12 mouse cellular contexts compared by ENCODE assay signal in genomic region chrX:151018798-151019197, GRCm38 (mm10). TPM values are rescaled to one million over a fixed set of nuclear protein-coding genes. Genes with fewer than 3 reads are reported as not detected.
DNase-seq lines count a peak whose midpoint lies in the region; ATAC-seq and TF ChIP-seq lines count a peak whose summit lies in the region.
"Had no signal": no experiment of that assay in that cellular context is flagged by ENCODE, and none has a peak within 500 bp of the region (broad histone marks: within the 10 kb centered on the region; RNA-seq: fewer than 3 reads in every experiment).

No protein-coding gene starts in this region.

- no peak overlapping the region for H3K9ac ChIP-seq in liver, embryonic 11.5 days (ENCODE audit: low read depth, low read length)
- no peak overlapping the region for H3K9ac ChIP-seq in liver, postnatal 0 days (replicated peaks)
- peak overlapping the region; percentile 57 for H3K9ac ChIP-seq in hindbrain, embryonic 14.5 days
- H3K9ac ChIP-seq in neural tube, embryonic 12.5 days, result no peak overlapping the region
- H3K9ac ChIP-seq: stomach, embryonic 15.5 days had no signal

- no peaks in the 10 kb centered on the region for H3K9me3 ChIP-seq in liver, embryonic 11.5 days (ENCODE audit: control insufficient read depth, low read length)
- no peaks in the 10 kb centered on the region for H3K9me3 ChIP-seq in liver, postnatal 0 days (ENCODE audit: low read length)
- no peaks in the 10 kb centered on the region for H3K9me3 ChIP-seq in hindbrain, embryonic 14.5 days (ENCODE audit: control insufficient read depth, low read length)
- no peaks in the 10 kb centered on the region for H3K9me3 ChIP-seq in neural tube, embryonic 12.5 days
- H3K9me3 ChIP-seq: stomach, embryonic 15.5 days had no signal

- H3K4me1 ChIP-seq in liver, embryonic 11.5 days (replicated peaks; ENCODE audit: control insufficient read depth, insufficient read depth, low read length), result no peaks in the 10 kb centered on the region
- H3K4me1 ChIP-seq in liver, postnatal 0 days (ENCODE audit: insufficient read depth), result no peaks in the 10 kb centered on the region
- 0 out of 2 replicates have a peak, but pooled peaks cover 8% of the 10 kb centered on the region for H3K4me1 ChIP-seq in hindbrain, embryonic 14.5 days (replicated peaks; ENCODE audit: control insufficient read depth, insufficient read depth, low read length)
- H3K4me1 ChIP-seq in neural tube, embryonic 12.5 days, result no peaks in the 10 kb centered on the region
- H3K4me1 ChIP-seq: stomach, embryonic 15.5 days had no signal

- no peak overlapping the region for H3K4me3 ChIP-seq in liver, embryonic 11.5 days (ENCODE audit: low read depth, low read length)
- H3K4me3 ChIP-seq in liver, postnatal 0 days (ENCODE audit: low read depth, low read length), result no peak overlapping the region
- H3K4me3 ChIP-seq in hindbrain, embryonic 14.5 days (replicated peaks; ENCODE audit: low read length), result peak overlapping the region; percentile 46; the same call in 1 of the 2 replicates
- H3K4me3 ChIP-seq in neural tube, embryonic 12.5 days, result no peak overlapping the region

- H3K27ac ChIP-seq in liver, embryonic 11.5 days (ENCODE audit: low read depth, low read length), result no peak overlapping the region
- H3K27ac ChIP-seq in liver, postnatal 0 days (ENCODE audit: low read depth), result no peak overlapping the region
- H3K27ac ChIP-seq in hindbrain, embryonic 14.5 days, result peak overlapping the region; percentile 88; the same call in 1 of the 2 replicates
- no peak overlapping the region for H3K27ac ChIP-seq in neural tube, embryonic 12.5 days
- H3K27ac ChIP-seq: left cerebral cortex, adult 2 months; stomach, embryonic 15.5 days had no signal

- TF ChIP-seq EP300 in liver, postnatal 0 days (IDR thresholded peaks at IDR 0.05; ENCODE audit: low read depth), result no peak

- DNase-seq in liver, embryonic 11.5 days (ENCODE audit: low spot score), result no peak
- DNase-seq in liver, postnatal 0 days, result no peak
- peak; percentile 0 for DNase-seq in brain, embryonic 14.5 days (ENCODE audit: low read depth)
- no peak for DNase-seq in hindbrain, embryonic 14.5 days (ENCODE audit: low spot score)
- DNase-seq in gastrocnemius, postnatal 25 days, result no peak
- DNase-seq in frontal cortex, postnatal 36 days (ENCODE audit: low spot score in 2 of 2), result no peak
- no peak for DNase-seq in layer of hippocampus, adult 9-10 months (ENCODE audit: low spot score)
- DNase-seq: kidney, adult 8-10 months; right cerebral cortex, postnatal 14 days had no signal

- H3K36me3 ChIP-seq in liver, embryonic 11.5 days (ENCODE audit: control insufficient read depth, insufficient read depth, low read length), result no peaks in the 10 kb centered on the region
- no peaks in the 10 kb centered on the region for H3K36me3 ChIP-seq in liver, postnatal 0 days (replicated peaks; ENCODE audit: insufficient read depth, low read length)
- H3K36me3 ChIP-seq in hindbrain, embryonic 14.5 days (replicated peaks; ENCODE audit: control insufficient read depth, insufficient read depth), result 0 out of 2 replicates have a peak, but pooled peaks cover 8% of the 10 kb centered on the region
- H3K36me3 ChIP-seq in neural tube, embryonic 12.5 days, result no peaks in the 10 kb centered on the region
- H3K36me3 ChIP-seq: stomach, embryonic 15.5 days had no signal

- no peak for ATAC-seq in liver, embryonic 11.5 days (replicated peaks; ENCODE audit: low FRiP score)
- ATAC-seq in liver, postnatal 0 days, result no peak
- no peak for ATAC-seq in hindbrain, embryonic 14.5 days (ENCODE audit: low FRiP score)
- no peak for ATAC-seq in neural tube, embryonic 12.5 days (ENCODE audit: low FRiP score, low read depth)

- H3K4me2 ChIP-seq in liver, embryonic 11.5 days, result peak overlapping the region; percentile 65; the same call in 1 of the 2 replicates
- H3K4me2 ChIP-seq in liver, postnatal 0 days (ENCODE audit: low read depth, low read length), result no peak overlapping the region
- peak overlapping the region; percentile 59 for H3K4me2 ChIP-seq in hindbrain, embryonic 14.5 days (replicated peaks)
- peak overlapping the region; percentile 59; the same call in 1 of the 2 replicates for H3K4me2 ChIP-seq in neural tube, embryonic 12.5 days (replicated peaks)

- TF ChIP-seq POLR2A in brain, embryonic 14.5 days (IDR thresholded peaks at IDR 0.05; ENCODE audit: borderline replicate concordance, extremely low read depth, insufficient read depth, insufficient read length, poor library complexity, severe bottlenecking), result no peak

- no peak for TF ChIP-seq CTCF in liver, postnatal 0 days (IDR thresholded peaks at IDR 0.05; ENCODE audit: low read depth)
- TF ChIP-seq CTCF in brain, embryonic 14.5 days (IDR thresholded peaks at IDR 0.05; ENCODE audit: borderline replicate concordance, extremely low read depth, insufficient read depth, insufficient read length), result no peak

- no peaks in the 10 kb centered on the region for H3K27me3 ChIP-seq in liver, embryonic 11.5 days (replicated peaks; ENCODE audit: control insufficient read depth, insufficient read depth, low read length)
- H3K27me3 ChIP-seq in liver, postnatal 0 days (ENCODE audit: insufficient read depth, low read length), result no peaks in the 10 kb centered on the region
- no peaks in the 10 kb centered on the region for H3K27me3 ChIP-seq in hindbrain, embryonic 14.5 days (ENCODE audit: control insufficient read depth, insufficient read depth, low read length)
- no peaks in the 10 kb centered on the region for H3K27me3 ChIP-seq in neural tube, embryonic 12.5 days (replicated peaks)
- H3K27me3 ChIP-seq: stomach, embryonic 15.5 days had no signal

- WGBS in liver, embryonic 11.5 days, result 71% methylated on average over 3 of the region's 3 CpGs
- WGBS in liver, postnatal 0 days (ENCODE audit: insufficient replicate concordance), result 61% methylated on average over 3 of the region's 3 CpGs
- WGBS in hindbrain, embryonic 14.5 days, result 75% methylated on average over 3 of the region's 3 CpGs
- 83% methylated on average over 3 of the region's 3 CpGs for WGBS in neural tube, embryonic 12.5 days

RNA-seq across cellular contexts. Expression of gene Gnl3l, which starts 1.7 kb away (rescaled TPM):
- 32.6 and 32.9 TPM in 2 replicates for polyA plus RNA-seq in liver, embryonic 11.5 days (2014; fragmentation: Nextera tagmentation; extraction: Ambion mirVana)
- polyA plus RNA-seq in liver, postnatal 0 days (2015; fragmentation: Nextera tagmentation; extraction: Ambion mirVana), result 5.4 and 7.0 TPM in 2 replicates
- 48.2 and 69.1 TPM in 2 replicates for polyA plus RNA-seq in brain, embryonic 14.5 days (2012; rRNA removed)
- 85.1 and 91.1 TPM in 2 replicates for polyA plus RNA-seq in hindbrain, embryonic 14.5 days (2014; fragmentation: Nextera tagmentation; extraction: Ambion mirVana)
- polyA plus RNA-seq in neural tube, embryonic 12.5 days (2016; fragmentation: Nextera tagmentation; extraction: Ambion mirVana), result 59.1 and 61.1 TPM in 2 replicates
- total RNA-seq in gastrocnemius, postnatal 25 days (2021), result 10 to 100 TPM; 33.0 to 37.1 TPM

RNA-seq across cellular contexts. Expression of gene Fgd1, which starts 27.2 kb away (rescaled TPM):
- polyA plus RNA-seq in liver, embryonic 11.5 days (2014; fragmentation: Nextera tagmentation; extraction: Ambion mirVana), result 4.1 and 4.6 TPM in 2 replicates
- polyA plus RNA-seq in liver, postnatal 0 days (2015; fragmentation: Nextera tagmentation; extraction: Ambion mirVana), result 0.86 and 1.1 TPM in 2 replicates
- polyA plus RNA-seq in brain, embryonic 14.5 days (2012; rRNA removed), result 33.5 and 47.7 TPM in 2 replicates
- polyA plus RNA-seq in hindbrain, embryonic 14.5 days (2014; fragmentation: Nextera tagmentation; extraction: Ambion mirVana), result 16.6 and 18.6 TPM in 2 replicates
- polyA plus RNA-seq in neural tube, embryonic 12.5 days (2016; fragmentation: Nextera tagmentation; extraction: Ambion mirVana), result 12.8 and 12.9 TPM in 2 replicates
- 1 to 10 TPM; 1.8 to 2.3 TPM for total RNA-seq in gastrocnemius, postnatal 25 days (2021)
